Mouse (Mus musculus): ENCODE results near the gene Tex13c2.

- TF ChIP-seq FLI1 (IDR thresholded peaks at IDR 0.05; ENCODE audit: low read length), result no peak
- no peak for TF ChIP-seq GATA1 (IDR thresholded peaks at IDR 0.05; ENCODE audit: borderline replicate concordance, low read length)
These were observed 39.2 kb upstream of the Tex13c2 start for GRCm38 (mm10) chrX:42450305-42450704.
